Mouse (Mus musculus): ENCODE results near the gene Ccdc102a. TPM values are rescaled to one million over a fixed set of nuclear protein-coding genes. Genes with fewer than 3 reads are reported as not detected.

Ccdc102a gene
- total RNA-seq, 2 experiments from 2014 or later = 1.8 to 1.9 TPM

GRCm38 (mm10) chr8:94923405-94923804, 5.5 kb upstream of the Ccdc102a start, which contains the start of gene Adgrg5:
Gene Adgrg5 (plus strand): TSS chr8:94923694.
- intact Hi-C loops (cut with DNase I) = no loop called here

GRCm38 (mm10) chr8:94922602-94923001, 4.7 kb upstream of the Ccdc102a start:
- intact Hi-C loops (cut with DNase I) = no loop called here
- no peak for DNase-seq (ENCODE audit: low spot score in 2 of 2)

More at GRCm38 (mm10) chr8:94923405-94923804, 5.5 kb upstream of the Ccdc102a start, which contains the start of gene Adgrg5:
- DNase-seq (ENCODE audit: low spot score in 2 of 2) = no peak

GRCm38 (mm10) chr8:94922176-94922575, 4.3 kb upstream of the Ccdc102a start:
- no peak for DNase-seq (ENCODE audit: low spot score in 2 of 2)

GRCm38 (mm10) chr8:94919256-94919655, 1.4 kb upstream of the Ccdc102a start:
- no peak for DNase-seq (ENCODE audit: low spot score in 2 of 2)
- intact Hi-C loops (cut with DNase I) = no loop called here

More at GRCm38 (mm10) chr8:94922176-94922575, 4.3 kb upstream of the Ccdc102a start:
- intact Hi-C loops (cut with DNase I) = no loop called here

- intact Hi-C loops (cut with DNase I) = no loop called here
- DNase-seq (ENCODE audit: low spot score in 2 of 2) = peak; percentile 58 to 68
These were observed 546 bp downstream of the Ccdc102a start for GRCm38 (mm10) chr8:94917352-94917751.

- intact Hi-C loops (cut with DNase I) = no loop called here
- no peak for DNase-seq (ENCODE audit: low spot score in 2 of 2)
These were observed 956 bp downstream of the Ccdc102a start for GRCm38 (mm10) chr8:94916960-94917324.

- intact Hi-C loops (cut with DNase I) = no loop called here
- DNase-seq (ENCODE audit: low spot score in 2 of 2) = no peak
These were observed 1.5 kb downstream of the Ccdc102a start for GRCm38 (mm10) chr8:94916311-94916959.

GRCm38 (mm10) chr8:94914701-94915101, 3.2 kb downstream of the Ccdc102a start:
- no peak for DNase-seq (ENCODE audit: low spot score in 2 of 2)
- intact Hi-C loops (cut with DNase I) = no loop called here

- no peak for DNase-seq (ENCODE audit: low spot score in 2 of 2)
- intact Hi-C loops (cut with DNase I) = no loop called here
These were observed 3.6 kb downstream of the Ccdc102a start for GRCm38 (mm10) chr8:94914256-94914655.

GRCm38 (mm10) chr8:94913061-94913660, 4.7 kb downstream of the Ccdc102a start:
- DNase-seq (ENCODE audit: low spot score in 2 of 2) = peak; percentile 36 to 57
- intact Hi-C loops (cut with DNase I) = no loop called here

- intact Hi-C loops (cut with DNase I) = loop anchor here (1.0 to 10.0 kb wide), 2 partner anchors 35 to 204 kb away; no protein-coding TSS in a partner anchor
- peak; percentile 50 to 63 for DNase-seq (ENCODE audit: low spot score in 2 of 2)
These were observed 9.1 kb downstream of the Ccdc102a start for GRCm38 (mm10) chr8:94908847-94909246.

- intact Hi-C loops (cut with DNase I) = loop anchor here (10.0 kb wide), 1 partner anchor 203 kb away; no protein-coding TSS in a partner anchor
- DNase-seq (ENCODE audit: low spot score in 2 of 2) = no peak
These were observed 10.2 kb downstream of the Ccdc102a start for GRCm38 (mm10) chr8:94907591-94908300.

GRCm38 (mm10) chr8:94904450-94905175, 13.3 kb downstream of the Ccdc102a start:
- DNase-seq (ENCODE audit: low spot score in 2 of 2) = peak; percentile 28 to 35
- intact Hi-C loops (cut with DNase I) = loop anchor here (10.0 kb wide), 1 partner anchor 200 kb away; no protein-coding TSS in a partner anchor

- DNase-seq (ENCODE audit: low spot score in 2 of 2) = no peak
- intact Hi-C loops (cut with DNase I) = loop anchor here (10.0 kb wide), 1 partner anchor 199 kb away; no protein-coding TSS in a partner anchor
These were observed 14.2 kb downstream of the Ccdc102a start for GRCm38 (mm10) chr8:94903709-94904108.

GRCm38 (mm10) chr8:94901031-94901430, 16.9 kb downstream of the Ccdc102a start:
- intact Hi-C loops (cut with DNase I) = loop anchor here (10.0 kb wide), 1 partner anchor 196 kb away; no protein-coding TSS in a partner anchor
- no peak for DNase-seq (ENCODE audit: low spot score in 2 of 2)

- intact Hi-C loops (cut with DNase I) = loop anchor here (10.0 kb wide), 1 partner anchor 196 kb away; no protein-coding TSS in a partner anchor
- no peak for DNase-seq (ENCODE audit: low spot score in 2 of 2)
These were observed 17.3 kb downstream of the Ccdc102a start for GRCm38 (mm10) chr8:94900617-94901016.

GRCm38 (mm10) chr8:94899262-94899661, 18.6 kb downstream of the Ccdc102a start:
- DNase-seq (ENCODE audit: low spot score in 2 of 2) = no peak

GRCm38 (mm10) chr8:94892917-94893316, 25.0 kb downstream of the Ccdc102a start:
- DNase-seq (ENCODE audit: low spot score in 2 of 2) = no peak
- intact Hi-C loops (cut with DNase I) = no loop called here

More at GRCm38 (mm10) chr8:94899262-94899661, 18.6 kb downstream of the Ccdc102a start:
- intact Hi-C loops (cut with DNase I) = no loop called here

- intact Hi-C loops (cut with DNase I) = no loop called here
- DNase-seq (ENCODE audit: low spot score in 2 of 2) = no peak
These were observed 29.4 kb downstream of the Ccdc102a start for GRCm38 (mm10) chr8:94888383-94889036.
